Mouse (Mus musculus) heart, adult 2 months (tissue): ENCODE data around the gene Rnf114.

ENCODE experiments used
- CTCF ChIP-seq: fragments of 200-600 bp; IDR thresholded peaks from 2 replicates; pipeline ENCODE4 v1.8.1; 2022; ENCODE audit warnings: antibody characterized with exemption, mild to moderate bottlenecking, moderate library complexity
- POLR2A ChIP-seq: fragments of 200-500 bp; IDR thresholded peaks from 2 replicates; pipeline ENCODE4 v1.6.1; 2011; ENCODE audit warnings: mild to moderate bottlenecking, low read depth, low read length, control low read depth; ENCODE audit not compliant: insufficient read depth

DNA sequence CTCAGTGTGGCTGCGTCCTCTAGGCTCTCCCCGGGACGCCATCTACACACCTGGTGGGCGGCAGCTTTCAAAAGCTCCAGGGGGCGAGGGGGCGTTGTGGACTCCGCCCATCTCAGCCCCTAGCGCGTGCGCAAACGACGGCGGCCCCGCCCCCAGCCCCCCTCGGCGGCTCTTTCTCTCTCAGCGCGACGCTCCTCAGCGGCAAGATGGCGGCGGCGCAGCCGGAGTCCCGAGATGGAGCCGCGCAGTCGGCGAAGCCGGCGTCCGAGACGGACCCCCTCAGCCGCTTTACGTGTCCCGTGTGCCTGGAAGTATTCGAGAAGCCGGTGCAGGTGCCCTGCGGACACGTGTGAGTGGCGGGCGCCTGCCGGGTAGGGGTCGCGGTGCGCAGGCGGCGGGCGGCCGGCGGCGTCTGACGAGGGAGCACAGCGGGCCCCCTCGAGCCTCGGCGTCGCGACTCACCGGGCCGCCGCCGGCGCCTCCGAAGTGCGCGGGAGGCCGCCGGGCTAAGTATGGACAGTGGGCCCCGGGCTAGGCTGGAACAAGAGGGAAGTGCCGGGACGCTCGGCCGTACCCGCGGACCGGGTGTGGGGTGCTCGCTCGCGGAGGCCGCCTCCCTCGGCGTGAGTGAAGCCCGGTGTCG lies 10.9 kb downstream of the Rnf114 start:
- TF ChIP-seq POLR2A = peak; percentile 63; the same call in 1 of the 2 replicates
- TF ChIP-seq CTCF = peak; percentile 32; the same call in 1 of the 2 replicates
